Mouse (Mus musculus) CH12F3 (cell line): ENCODE measurements around the gene Lalba.
"Not testable (repeated sequence)": the region's sequence is repeated elsewhere in the genome, so short reads cannot be mapped to it uniquely, and the experiment has no call there.

Experiments
- in situ Hi-C: fragments of 300-500 bp; cut with MboI; formaldehyde crosslinking; loops from 2 replicates; pipeline ENCODE4 v1.14.3; 2020; ENCODE audit warnings: low sequenced_read_pairs

Gene Lalba

DNA sequence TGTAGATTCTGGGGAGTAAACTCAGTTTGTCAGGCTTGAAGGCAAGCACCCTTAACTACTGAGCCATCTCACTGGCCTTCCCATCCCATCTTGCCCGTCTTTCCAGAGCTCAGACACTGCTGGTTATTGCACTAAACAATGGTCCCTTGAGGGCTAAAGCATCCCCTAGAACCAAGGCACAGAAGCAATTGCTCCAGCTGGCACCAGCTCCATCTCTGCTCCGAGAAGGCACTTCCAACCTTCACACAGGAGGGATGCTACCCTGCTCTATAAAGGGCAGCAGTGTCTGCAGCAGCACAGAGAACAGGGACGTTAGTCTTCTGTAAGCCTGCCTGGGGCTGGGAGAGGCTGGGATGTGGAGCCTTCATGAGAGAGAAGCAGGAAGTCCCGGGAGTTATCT is 9.6 kb upstream of the Lalba start, which contains the start of gene Olfr279:
Olfr279 (plus strand) TSS at position 301 of the 400 bp plus-strand sequence.
- in situ Hi-C loops: no loop called here

- in situ Hi-C loops: no loop called here
Observed at GRCm38 (mm10) chr15:98491332-98491731, 8.8 kb upstream of the Lalba start.

DNA sequence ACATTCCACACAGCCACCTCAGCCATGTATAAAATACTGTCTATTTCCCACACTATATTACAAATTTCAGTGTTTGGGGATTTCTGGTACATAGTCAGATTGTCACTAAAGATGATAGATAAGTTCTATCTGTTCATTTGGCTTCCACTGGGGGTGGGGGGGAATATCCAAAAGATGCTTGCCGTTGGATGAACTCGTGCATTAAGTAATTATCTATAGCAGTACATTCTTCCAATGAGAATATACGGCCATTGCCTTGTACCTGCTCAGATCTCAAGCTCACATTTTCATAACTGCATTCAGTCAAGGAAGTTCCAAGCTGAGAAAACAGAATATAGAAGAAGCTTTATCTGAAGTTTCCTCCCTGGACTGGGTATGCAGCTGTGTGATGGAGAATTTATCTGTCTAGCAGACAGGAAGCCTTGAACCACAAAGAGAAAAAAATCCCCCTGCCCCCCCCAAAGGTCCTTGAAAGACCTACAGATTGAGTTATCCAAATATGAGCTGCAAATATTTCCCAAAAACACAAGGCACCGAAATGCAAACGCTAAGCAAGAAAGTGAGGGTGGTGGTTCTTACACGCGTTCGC is 4.0 kb upstream of the Lalba start:
- in situ Hi-C loops: no loop called here

GRCm38 (mm10) chr15:98483907-98484886 is 1.7 kb upstream of the Lalba start:
- in situ Hi-C loops: no loop called here

GRCm38 (mm10) chr15:98479568-98480102 is 2.9 kb downstream of the Lalba start:
- in situ Hi-C loops: no loop called here

- in situ Hi-C loops: no loop called here
Observed at GRCm38 (mm10) chr15:98476281-98476680, 6.2 kb downstream of the Lalba start.

DNA sequence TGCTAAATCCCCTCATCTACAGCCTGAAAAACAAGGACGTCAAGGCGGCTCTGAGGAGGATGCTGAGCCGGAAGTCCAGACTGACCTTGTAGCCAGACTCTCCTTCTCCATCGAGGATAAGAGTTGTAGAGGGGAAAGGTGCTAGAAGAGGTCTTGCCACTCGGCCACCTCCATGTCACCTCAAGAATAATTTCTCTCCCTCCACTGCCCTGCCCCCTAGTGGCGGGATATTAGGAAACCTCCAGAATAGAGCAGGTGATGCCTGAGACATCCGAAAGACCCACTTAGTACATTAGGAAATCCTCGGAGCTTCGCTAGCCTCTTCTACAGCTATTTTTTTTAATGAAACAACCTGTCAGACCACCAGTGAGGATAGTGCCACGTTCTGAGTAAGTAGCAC is 7.1 kb downstream of the Lalba start:
- in situ Hi-C loops: no loop called here

- in situ Hi-C loops: no loop called here
Observed at GRCm38 (mm10) chr15:98474958-98475357, 7.6 kb downstream of the Lalba start.

DNA sequence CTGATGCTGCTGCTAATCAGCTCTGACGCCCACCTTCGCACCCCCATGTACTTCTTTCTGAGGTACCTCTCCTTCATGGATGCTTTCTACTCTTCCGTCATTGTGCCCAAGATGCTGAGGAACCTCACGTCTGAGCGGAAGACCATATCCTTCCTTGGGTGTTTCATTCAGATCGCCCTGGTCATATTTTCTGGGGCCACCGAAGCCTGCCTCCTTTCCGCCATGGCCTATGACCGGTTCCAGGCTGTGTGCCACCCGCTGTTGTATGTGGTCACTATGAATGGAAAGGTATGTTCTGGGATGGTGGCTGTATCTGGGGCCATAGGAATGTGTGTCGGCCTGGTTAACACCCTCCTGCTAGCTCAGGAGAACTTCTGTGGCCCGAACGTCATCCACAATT is 11.0 kb downstream of the Lalba start:
- in situ Hi-C loops: no loop called here

DNA sequence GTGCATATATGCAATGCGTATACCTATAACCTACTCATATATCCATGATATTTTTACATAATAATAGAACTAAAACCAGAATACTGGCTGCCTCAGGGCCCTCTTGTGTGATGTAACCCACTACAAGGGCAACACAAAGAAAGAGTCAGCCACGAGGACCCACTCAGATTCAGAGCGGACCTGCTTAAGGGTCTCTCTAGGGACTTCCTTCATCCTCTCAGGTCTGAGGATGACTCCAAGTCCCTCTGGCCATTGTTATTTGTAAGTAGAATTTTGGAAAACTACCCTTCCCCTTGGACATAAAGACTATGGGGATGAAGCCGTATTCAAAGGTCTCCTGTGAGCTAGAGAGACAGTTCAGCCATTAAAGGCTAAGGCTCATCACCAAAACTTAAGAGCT is 12.9 kb downstream of the Lalba start, which contains the start of gene OR5BS1P:
OR5BS1P (plus strand) TSS at position 301 of the 400 bp plus-strand sequence.
- in situ Hi-C loops: no loop called here

GRCm38 (mm10) chr15:98452288-98452687 is 30.2 kb downstream of the Lalba start, which contains the start of gene Olfr281:
Olfr281 (plus strand) TSS chr15:98452588.
- in situ Hi-C loops: no loop called here

DNA sequence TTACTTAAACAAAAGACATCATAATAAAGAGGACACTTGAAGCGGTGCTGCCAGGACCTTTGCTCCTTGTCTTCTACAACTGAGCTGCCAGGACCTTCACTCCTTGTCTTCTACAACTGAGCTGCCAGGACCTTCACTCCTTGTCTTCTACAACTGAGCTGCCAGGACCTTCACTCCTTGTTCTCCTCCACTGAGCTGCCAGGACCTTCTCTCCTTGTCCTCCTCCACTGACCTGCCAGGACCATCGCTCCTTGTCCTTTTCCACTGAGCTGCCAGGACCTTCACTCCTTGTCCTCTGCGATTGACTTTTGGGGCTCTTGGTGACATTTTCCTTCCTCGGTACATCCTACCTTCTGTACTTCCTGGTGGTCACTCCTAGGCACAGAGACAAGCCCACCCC is 34.0 kb downstream of the Lalba start:
- in situ Hi-C loops: no loop called here

DNA sequence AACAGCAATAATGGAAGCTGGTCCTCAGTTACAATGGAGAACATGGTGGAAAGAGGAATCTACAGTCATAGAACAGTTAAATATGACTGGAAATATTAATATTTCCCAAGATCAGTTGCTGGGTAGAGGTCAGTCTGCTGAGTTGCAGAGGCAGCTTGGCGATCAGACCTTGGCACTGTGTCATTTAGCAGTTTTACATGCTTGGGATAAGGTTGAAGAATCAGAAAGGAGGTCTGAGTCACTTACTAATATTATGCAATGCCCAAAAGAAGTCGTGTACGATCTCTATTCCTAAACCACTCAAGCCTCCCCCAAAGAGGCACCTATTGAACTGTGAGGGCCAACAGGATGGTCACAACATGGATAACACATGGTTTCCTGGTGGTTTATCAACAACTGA is 38.0 kb downstream of the Lalba start:
- in situ Hi-C loops: no loop called here

DNA sequence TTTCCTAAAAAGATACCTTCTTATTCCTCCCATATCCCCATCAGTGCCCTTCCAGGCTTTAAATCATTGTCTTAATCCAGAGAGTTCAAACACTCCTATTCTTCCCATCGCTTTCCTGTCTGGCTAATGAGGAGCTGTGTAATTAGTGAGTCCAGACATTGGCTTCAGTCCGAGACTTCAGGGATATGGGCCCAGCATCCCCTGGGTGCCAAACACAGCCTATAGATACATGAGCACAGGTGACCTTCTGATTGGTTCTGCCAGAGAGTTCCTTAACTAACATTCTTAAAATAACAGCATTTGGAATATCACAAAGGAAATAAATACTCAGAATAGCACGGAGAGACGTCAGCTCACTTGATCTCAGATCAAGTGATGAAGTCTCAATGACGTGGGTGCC is 51.6 kb downstream of the Lalba start, which contains the start of gene Olfr282:
Olfr282 (plus strand) TSS at position 301 of the 400 bp plus-strand sequence.
- in situ Hi-C loops: not testable (repeated sequence)
